In genomic region chr11:35938790-35939385, GRCm38 (mm10) we compare ENCODE assay signal across 24 mouse cellular contexts. TPM values are rescaled to one million over a fixed set of nuclear protein-coding genes. Genes with fewer than 3 reads are reported as not detected.
A peak's percentile ranks its signal among the peaks of the same experiment; 100 is the strongest.
DNase-seq lines count a peak whose midpoint lies in the region; ATAC-seq and TF ChIP-seq lines count a peak whose summit lies in the region.
"Had no signal": no experiment of that assay in that cellular context is flagged by ENCODE, and none has a peak within 500 bp of the region (broad histone marks: within the 10 kb centered on the region; RNA-seq: fewer than 3 reads in every experiment).

No protein-coding gene starts in this region.

- H3K9me3 ChIP-seq in intestine, embryonic 15.5 days = no peaks in the 10 kb centered on the region
- H3K9me3 ChIP-seq in intestine, embryonic 16.5 days (ENCODE audit: control insufficient read depth, low read length) = no peaks in the 10 kb centered on the region
- H3K9me3 ChIP-seq: embryonic facial prominence, embryonic 13.5 days; heart, embryonic 12.5 days had no signal

- H3K36me3 ChIP-seq in intestine, embryonic 15.5 days = no peaks in the 10 kb centered on the region
- H3K36me3 ChIP-seq in intestine, embryonic 16.5 days (ENCODE audit: control insufficient read depth, insufficient read depth, low read length) = no peaks in the 10 kb centered on the region
- H3K36me3 ChIP-seq: embryonic facial prominence, embryonic 13.5 days; heart, embryonic 12.5 days had no signal

- intact Hi-C loops in gastrocnemius, postnatal 36 days (cut with DNase I) = no loop called here

- no peak for TF ChIP-seq CTCF in Patski (IDR thresholded peaks at IDR 0.05)

- DNase-seq in Patski (ENCODE audit: low read depth, low spot score) = peak; percentile 87
- DNase-seq in kidney, adult 8-10 months = peak; percentile 46 to 81
- DNase-seq in kidney, postnatal 14 days = peak; percentile 70
- DNase-seq in urinary bladder, adult 2 months (ENCODE audit: low spot score) = no peak
- DNase-seq in thymus, postnatal 4 days = no peak
- DNase-seq in gastrocnemius, postnatal 36 days = no peak
- DNase-seq: adrenal gland, adult 2 months; B cell, adult 2 months; cerebellum, adult 9-10 months; gastrocnemius, adult 2 months; heart, postnatal 14 days; lung, adult 2 months; right cerebral cortex, postnatal 4 days; thymus, postnatal 14 days had no signal

- in situ Hi-C loops in Patski (cut with MboI; ENCODE audit: low pct_unique_long_range_greater_than_20kb) = loop anchor here (5.0 kb wide), 1 partner anchor 38 kb away; no protein-coding TSS in a partner anchor

- POLR2A ChIA-PET in Patski (lab: Charles Lee) = interaction anchor here (0.8 to 3.4 kb wide), 10 partner anchors 10 to 62 kb away, joined by 3 to 26 read pairs (median 4); partner anchors contain the start of gene Wwc1

- H3K27me3 ChIP-seq in intestine, embryonic 15.5 days (replicated peaks) = no peaks in the 10 kb centered on the region
- no peaks in the 10 kb centered on the region for H3K27me3 ChIP-seq in intestine, embryonic 16.5 days (replicated peaks; ENCODE audit: control insufficient read depth, insufficient read depth, low read length)
- H3K27me3 ChIP-seq in Patski = no peaks in the 10 kb centered on the region
- H3K27me3 ChIP-seq: embryonic facial prominence, embryonic 13.5 days; heart, embryonic 12.5 days had no signal

- H3K27ac ChIP-seq in intestine, embryonic 15.5 days = no peak overlapping the region
- H3K27ac ChIP-seq in intestine, embryonic 16.5 days (ENCODE audit: low read length) = no peak overlapping the region
- H3K27ac ChIP-seq: embryonic facial prominence, embryonic 13.5 days; gastrocnemius, adult 2 months; stomach, postnatal 0 days had no signal

- ATAC-seq in intestine, embryonic 15.5 days = peak; percentile 35; the same call in 1 of the 2 replicates
- no peak for ATAC-seq in intestine, embryonic 16.5 days
- peak; percentile 63 for ATAC-seq in Patski
- ATAC-seq: forebrain, embryonic 16.5 days; hindbrain, embryonic 16.5 days; midbrain, embryonic 16.5 days had no signal

- H3K9ac ChIP-seq in intestine, embryonic 15.5 days = no peak overlapping the region
- no peak overlapping the region for H3K9ac ChIP-seq in intestine, embryonic 16.5 days (ENCODE audit: low read depth, low read length)
- H3K9ac ChIP-seq: embryonic facial prominence, embryonic 13.5 days; heart, embryonic 12.5 days had no signal

- CTCF ChIA-PET in Patski (lab: Charles Lee) = interaction anchor here (0.8 to 1.8 kb wide), 6 partner anchors 11 to 39 kb away, joined by 3 to 7 read pairs (median 4); no protein-coding TSS in a partner anchor

- WGBS in intestine, embryonic 15.5 days = 46% methylated on average over 6 of the region's 6 CpGs
- 43% methylated on average over 6 of the region's 6 CpGs for WGBS in intestine, embryonic 16.5 days

- H3K4me3 ChIP-seq in intestine, embryonic 15.5 days (replicated peaks) = no peak overlapping the region
- no peak overlapping the region for H3K4me3 ChIP-seq in intestine, embryonic 16.5 days (ENCODE audit: low read length)
- H3K4me3 ChIP-seq: embryonic facial prominence, embryonic 13.5 days; gastrocnemius, adult 2 months; heart, embryonic 12.5 days had no signal

- no peak overlapping the region for H3K4me2 ChIP-seq in intestine, embryonic 15.5 days (replicated peaks)
- H3K4me2 ChIP-seq in intestine, embryonic 16.5 days (ENCODE audit: low read depth, low read length) = no peak overlapping the region
- H3K4me2 ChIP-seq: embryonic facial prominence, embryonic 13.5 days; heart, embryonic 12.5 days; liver, embryonic 11.5 days had no signal

- peaks cover 4% of the 10 kb centered on the region; the same call in 1 of the 2 replicates for H3K4me1 ChIP-seq in intestine, embryonic 15.5 days (replicated peaks)
- peaks cover 5% of the 10 kb centered on the region for H3K4me1 ChIP-seq in intestine, embryonic 16.5 days (ENCODE audit: control insufficient read depth, insufficient read depth, low read length)
- H3K4me1 ChIP-seq: heart, embryonic 12.5 days had no signal

RNA-seq across cellular contexts. Expression of gene Wwc1, which starts 41.4 kb away (rescaled TPM):
- 14.0 and 14.1 TPM in 2 replicates for polyA plus RNA-seq in intestine, embryonic 15.5 days (2015; fragmentation: Nextera tagmentation; extraction: Ambion mirVana)
- 8.5 and 9.0 TPM in 2 replicates for polyA plus RNA-seq in intestine, embryonic 16.5 days (2015; fragmentation: Nextera tagmentation; extraction: Ambion mirVana)
- polyA plus RNA-seq in Patski (2021) = 384 TPM
- 33.7 and 34.0 TPM in 2 replicates for polyA plus RNA-seq in urinary bladder, adult 2 months (2012; rRNA removed)
- under 1 TPM in 1 of 2 experiments, not detected in 1; 0.31 TPM for total RNA-seq in gastrocnemius, postnatal 36 days (2021)
- total RNA-seq: gastrocnemius, adult 2 months; granulocyte monocyte progenitor cell, adult 5-6 weeks had no signal

Comparison
In these comparisons a context has a peak if more than half of its experiments do, and no peak if none do; other contexts are left out.
1. DNase-seq: peak in Patski (single experiment), kidney, adult 8-10 months (2 of 2) and kidney, postnatal 14 days (single experiment); none in urinary bladder, adult 2 months (single experiment), thymus, postnatal 4 days (single experiment) and gastrocnemius, postnatal 36 days (0 of 2).
2. RNA of gene Wwc1, which starts 41.4 kb away (polyA plus RNA-seq): 384 TPM in Patski (single experiment); 33.7 to 34.0 TPM in urinary bladder, adult 2 months, 14.0 to 14.1 TPM in intestine, embryonic 15.5 days and 8.5 to 9.0 TPM in intestine, embryonic 16.5 days; every median in the first group is over 10 times any median in the second.